Mouse (Mus musculus): ENCODE results near the gene Zmynd10. TPM values are rescaled to one million over a fixed set of nuclear protein-coding genes. Genes with fewer than 3 reads are reported as not detected.

The Zmynd10 gene
- total and polyA plus RNA-seq, 2 experiments: 0.10 to 0.28 TPM

- 83% methylated on average over 14 of the region's 14 CpGs for WGBS
- Histone ChIP-seq H3K27ac (replicated peaks; ENCODE audit: insufficient read depth, low read depth, low read length) (no peak overlapping the region), H3K79me2 (ENCODE audit: control insufficient read depth, insufficient read depth, low read length) (no peaks in the 10 kb centered on the region), H3K4me1 (ENCODE audit: control insufficient read depth, insufficient read depth, low read length) (no peaks in the 10 kb centered on the region), H3K9ac (ENCODE audit: low read depth, low read length) (no peak overlapping the region), H3K4me3 (ENCODE audit: insufficient read depth, low read depth, low read length) (no peak overlapping the region), H3K36me3 (ENCODE audit: control insufficient read depth, insufficient read depth, low read length) (no peaks in the 10 kb centered on the region), H3K27me3 (ENCODE audit: control insufficient read depth, insufficient read depth, low read length) (no peaks in the 10 kb centered on the region)
- DNase-seq (ENCODE audit: extremely low read depth, low read depth, low spot score): no peak
- TF ChIP-seq CTCF (IDR thresholded peaks at IDR 0.05; ENCODE audit: low read depth, low read length) (no peak), POLR2A (IDR thresholded peaks at IDR 0.05; ENCODE audit: extremely low read depth, insufficient read depth, low read length) (no peak)
Observed at GRCm38 (mm10) chr9:107510384-107511100, 36.6 kb upstream of the Zmynd10 start.

DNA sequence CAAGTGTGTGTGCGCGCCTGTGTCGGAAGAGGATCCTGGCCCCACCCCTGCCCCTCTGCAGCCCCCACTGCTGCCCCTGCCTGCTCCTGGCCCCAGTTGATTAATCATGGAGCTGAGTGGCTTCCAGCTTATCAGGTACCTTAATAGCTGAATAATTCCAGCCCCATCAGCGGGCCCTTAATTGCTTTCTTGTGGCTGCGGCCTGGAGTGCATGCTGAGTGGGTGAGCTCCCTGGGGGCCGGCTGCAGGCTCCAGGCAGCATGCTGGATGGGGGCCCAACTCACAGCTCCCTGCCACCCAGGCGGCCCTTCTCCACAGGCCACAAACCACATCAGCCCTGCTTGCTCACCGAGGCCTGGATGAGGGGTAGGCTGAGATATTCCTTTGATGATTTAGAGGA, 35.7 kb upstream of the Zmynd10 start:
- WGBS: 81% methylated on average over 8 of the region's 8 CpGs
- Histone ChIP-seq H3K36me3 (ENCODE audit: control insufficient read depth, insufficient read depth, low read length) (no peaks in the 10 kb centered on the region), H3K27ac (replicated peaks; ENCODE audit: insufficient read depth, low read depth, low read length) (no peak overlapping the region), H3K27me3 (ENCODE audit: control insufficient read depth, insufficient read depth, low read length) (no peaks in the 10 kb centered on the region), H3K79me2 (ENCODE audit: control insufficient read depth, insufficient read depth, low read length) (no peaks in the 10 kb centered on the region), H3K4me1 (ENCODE audit: control insufficient read depth, insufficient read depth, low read length) (no peaks in the 10 kb centered on the region), H3K9ac (ENCODE audit: low read depth, low read length) (no peak overlapping the region), H3K4me3 (ENCODE audit: insufficient read depth, low read depth, low read length) (no peak overlapping the region)
- no peak for DNase-seq (ENCODE audit: extremely low read depth, low read depth, low spot score)
- TF ChIP-seq POLR2A (IDR thresholded peaks at IDR 0.05; ENCODE audit: extremely low read depth, insufficient read depth, low read length) (no peak), CTCF (IDR thresholded peaks at IDR 0.05; ENCODE audit: low read depth, low read length) (no peak)

- Histone ChIP-seq H3K9ac (ENCODE audit: low read depth, low read length) (no peak overlapping the region), H3K36me3 (ENCODE audit: control insufficient read depth, insufficient read depth, low read length) (no peaks in the 10 kb centered on the region), H3K4me1 (ENCODE audit: control insufficient read depth, insufficient read depth, low read length) (no peaks in the 10 kb centered on the region), H3K79me2 (ENCODE audit: control insufficient read depth, insufficient read depth, low read length) (no peaks in the 10 kb centered on the region), H3K27me3 (ENCODE audit: control insufficient read depth, insufficient read depth, low read length) (no peaks in the 10 kb centered on the region), H3K27ac (replicated peaks; ENCODE audit: insufficient read depth, low read depth, low read length) (no peak overlapping the region), H3K4me3 (ENCODE audit: insufficient read depth, low read depth, low read length) (no peak overlapping the region)
- TF ChIP-seq POLR2A (IDR thresholded peaks at IDR 0.05; ENCODE audit: extremely low read depth, insufficient read depth, low read length) (no peak), CTCF (IDR thresholded peaks at IDR 0.05; ENCODE audit: low read depth, low read length) (no peak)
- no peak for DNase-seq (ENCODE audit: extremely low read depth, low read depth, low spot score)
- 79% methylated on average over 16 of the region's 16 CpGs for WGBS
Observed at GRCm38 (mm10) chr9:107512326-107512725, 34.8 kb upstream of the Zmynd10 start.

- no peaks in the 10 kb centered on the region for H3K27me3 ChIP-seq (ENCODE audit: control insufficient read depth, insufficient read depth, low read length)
- H3K4me1 ChIP-seq (ENCODE audit: control insufficient read depth, insufficient read depth, low read length): no peaks in the 10 kb centered on the region
- no peak overlapping the region for H3K27ac ChIP-seq (replicated peaks; ENCODE audit: insufficient read depth, low read depth, low read length)
- WGBS: 17% methylated on average over 14 of the region's 14 CpGs
- no peaks in the 10 kb centered on the region for H3K79me2 ChIP-seq (ENCODE audit: control insufficient read depth, insufficient read depth, low read length)
- TF ChIP-seq POLR2A (IDR thresholded peaks at IDR 0.05; ENCODE audit: extremely low read depth, insufficient read depth, low read length): no peak
- peak; percentile 99 for TF ChIP-seq CTCF (IDR thresholded peaks at IDR 0.05; ENCODE audit: low read depth, low read length)
- no peaks in the 10 kb centered on the region for H3K36me3 ChIP-seq (ENCODE audit: control insufficient read depth, insufficient read depth, low read length)
- H3K9ac ChIP-seq (ENCODE audit: low read depth, low read length): no peak overlapping the region
- H3K4me3 ChIP-seq (ENCODE audit: insufficient read depth, low read depth, low read length): no peak overlapping the region
- DNase-seq (ENCODE audit: extremely low read depth, low read depth, low spot score): peak; percentile 31
Observed at GRCm38 (mm10) chr9:107514303-107514955, 32.7 kb upstream of the Zmynd10 start.

DNA sequence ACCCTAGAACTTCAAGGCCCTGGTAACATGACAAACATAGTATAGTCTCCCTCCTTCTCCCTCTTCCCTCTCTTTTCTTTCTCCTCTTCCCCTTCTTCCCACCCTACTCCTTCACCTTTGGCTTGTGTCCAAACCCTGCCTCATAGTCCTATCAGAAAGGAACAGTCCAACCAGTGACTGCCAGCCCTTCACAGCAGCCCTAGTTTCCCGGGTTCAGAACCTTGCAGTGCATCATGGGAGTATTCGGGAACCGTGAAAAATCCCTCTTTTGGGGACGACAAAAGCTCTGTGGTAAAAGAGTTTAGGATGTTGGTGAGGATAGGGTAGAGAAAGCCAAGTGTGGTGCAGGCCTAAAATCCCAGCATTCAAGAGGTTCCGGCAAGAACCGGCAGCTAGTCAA, 26.8 kb upstream of the Zmynd10 start:
- H3K27ac ChIP-seq (replicated peaks; ENCODE audit: insufficient read depth, low read depth, low read length): no peak overlapping the region
- TF ChIP-seq CTCF (IDR thresholded peaks at IDR 0.05; ENCODE audit: low read depth, low read length): no peak
- TF ChIP-seq POLR2A (IDR thresholded peaks at IDR 0.05; ENCODE audit: extremely low read depth, insufficient read depth, low read length): no peak
- H3K79me2 ChIP-seq (ENCODE audit: control insufficient read depth, insufficient read depth, low read length): no peaks in the 10 kb centered on the region
- H3K4me1 ChIP-seq (ENCODE audit: control insufficient read depth, insufficient read depth, low read length): no peaks in the 10 kb centered on the region
- H3K4me3 ChIP-seq (ENCODE audit: insufficient read depth, low read depth, low read length): no peak overlapping the region
- no peak for DNase-seq (ENCODE audit: extremely low read depth, low read depth, low spot score)
- no peaks in the 10 kb centered on the region for H3K27me3 ChIP-seq (ENCODE audit: control insufficient read depth, insufficient read depth, low read length)
- H3K36me3 ChIP-seq (ENCODE audit: control insufficient read depth, insufficient read depth, low read length): no peaks in the 10 kb centered on the region
- WGBS: 74% methylated on average over 6 of the region's 6 CpGs
- no peak overlapping the region for H3K9ac ChIP-seq (ENCODE audit: low read depth, low read length)

DNA sequence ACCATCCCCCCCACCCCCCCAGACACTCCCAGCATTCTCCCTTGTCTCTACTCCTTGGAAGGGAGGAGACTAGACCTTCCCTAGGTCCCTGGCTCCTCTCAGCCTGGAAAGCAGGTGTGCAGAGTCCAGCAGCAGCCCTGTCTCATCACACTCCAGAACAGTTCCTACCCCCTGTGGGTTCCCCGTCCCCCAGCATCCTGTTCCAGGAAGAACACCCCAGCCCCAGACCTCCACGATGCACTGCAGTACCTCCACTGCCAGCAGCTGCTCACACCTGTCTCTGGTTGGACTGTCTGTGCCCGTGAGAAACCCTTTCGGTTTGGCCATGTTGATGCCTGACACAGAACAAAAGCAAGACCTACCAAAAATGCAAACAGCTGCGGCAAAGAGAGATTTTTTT, 25.9 kb upstream of the Zmynd10 start:
- H3K4me3 ChIP-seq (ENCODE audit: insufficient read depth, low read depth, low read length): no peak overlapping the region
- DNase-seq (ENCODE audit: extremely low read depth, low read depth, low spot score): no peak
- no peak for TF ChIP-seq POLR2A (IDR thresholded peaks at IDR 0.05; ENCODE audit: extremely low read depth, insufficient read depth, low read length)
- TF ChIP-seq CTCF (IDR thresholded peaks at IDR 0.05; ENCODE audit: low read depth, low read length): no peak
- no peak overlapping the region for H3K27ac ChIP-seq (replicated peaks; ENCODE audit: insufficient read depth, low read depth, low read length)
- H3K4me1 ChIP-seq (ENCODE audit: control insufficient read depth, insufficient read depth, low read length): no peaks in the 10 kb centered on the region
- no peaks in the 10 kb centered on the region for H3K27me3 ChIP-seq (ENCODE audit: control insufficient read depth, insufficient read depth, low read length)
- no peaks in the 10 kb centered on the region for H3K36me3 ChIP-seq (ENCODE audit: control insufficient read depth, insufficient read depth, low read length)
- H3K79me2 ChIP-seq (ENCODE audit: control insufficient read depth, insufficient read depth, low read length): no peaks in the 10 kb centered on the region
- no peak overlapping the region for H3K9ac ChIP-seq (ENCODE audit: low read depth, low read length)
- 66% methylated on average over 5 of the region's 5 CpGs for WGBS
